Mouse (Mus musculus) stomach, postnatal 0 days (tissue): ENCODE results near the gene Trip11.

Experiments used
- CTCF ChIP-seq: IDR thresholded peaks from 2 replicates; pipeline ENCODE4 v1.5.1; 2016; ENCODE audit warnings: antibody characterized with exemption, low read depth, mild to moderate bottlenecking, moderate library complexity
- EP300 ChIP-seq: optimal IDR thresholded peaks from 2 replicates; pipeline ENCODE3; 2016; ENCODE audit warnings: antibody characterized with exemption

DNA sequence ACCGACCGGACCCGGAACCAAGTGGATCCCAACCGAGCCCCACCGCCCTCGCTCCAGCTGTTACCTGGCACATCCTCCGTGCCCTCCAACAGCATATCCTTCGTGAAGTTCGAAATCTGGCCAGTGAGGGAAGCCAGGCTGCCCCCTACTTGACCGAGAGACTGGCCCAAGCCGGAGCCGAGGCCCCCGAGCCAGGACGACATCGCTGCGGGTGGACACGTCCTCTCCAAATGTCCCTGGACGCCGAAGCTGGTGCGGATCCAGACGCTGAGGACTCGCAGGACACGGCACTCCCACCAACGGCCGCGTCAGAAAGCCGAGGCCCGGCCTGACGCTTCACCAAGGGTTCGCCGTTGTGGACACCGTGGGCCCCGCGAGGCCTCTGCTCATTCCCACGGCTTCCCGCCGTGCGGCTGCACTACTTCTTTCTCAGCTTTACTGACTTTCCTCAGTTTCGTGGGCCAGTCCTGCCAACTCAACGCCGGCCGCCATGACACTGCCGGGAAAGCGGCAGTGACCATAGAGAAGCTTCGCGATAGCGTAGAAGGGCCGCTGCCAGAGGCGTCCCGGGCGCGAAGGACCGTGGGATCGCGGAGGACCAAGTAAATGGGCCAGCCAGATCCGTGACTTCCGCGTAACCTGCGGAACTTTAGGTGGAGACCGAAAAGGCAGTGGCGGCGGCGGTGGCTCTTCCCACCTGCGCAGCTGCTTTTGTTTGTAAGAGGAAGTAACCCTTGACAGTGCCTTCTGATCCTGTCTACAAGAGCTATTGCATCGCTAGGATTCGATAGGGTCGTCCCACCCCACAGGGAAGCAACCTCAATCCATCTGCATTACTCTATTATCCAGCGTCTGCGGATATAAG is at the start of gene Trip11:
- TF ChIP-seq CTCF, result no peak
- TF ChIP-seq EP300, result peak; percentile 51
